Mouse (Mus musculus) spleen, adult 2 months (tissue): Measurements from ENCODE around the gene Tmem229b.

ENCODE experiments used
- CTCF ChIP-seq: fragments of 200-500 bp; IDR thresholded peaks from 2 replicates; pipeline ENCODE4 v1.5.1; 2011; ENCODE audit warnings: mild to moderate bottlenecking, inconsistent platforms; ENCODE audit not compliant: insufficient read depth, insufficient read length, insufficient replicate concordance; ENCODE audit errors: extremely low read depth
- POLR2A ChIP-seq: fragments of 200-500 bp; IDR thresholded peaks from 2 replicates; pipeline ENCODE4 v1.6.1; 2011; ENCODE audit warnings: low read depth, low read length, inconsistent platforms

DNA sequence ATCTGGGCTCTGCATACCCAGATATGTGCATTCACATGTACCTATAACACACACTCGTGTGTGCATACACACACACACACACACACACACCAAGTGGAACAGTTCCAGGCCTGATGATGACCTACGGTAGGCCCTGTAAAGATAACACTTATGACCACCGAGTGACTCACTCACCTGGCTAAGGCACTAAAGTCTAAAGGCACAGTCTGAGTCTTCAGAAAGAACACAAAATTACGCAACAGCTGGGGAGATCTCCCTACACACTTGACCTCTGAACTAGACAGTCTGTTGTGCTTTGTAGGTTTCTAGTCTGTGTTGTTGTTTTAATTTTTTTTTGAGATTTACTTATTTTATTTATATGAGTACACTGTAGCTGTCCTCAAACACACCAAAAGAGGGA is 93.0 kb downstream of the Tmem229b start:
- TF ChIP-seq CTCF (no peak), POLR2A (no peak)
